Mouse (Mus musculus) cerebellum, adult 18-20 months (tissue): Measurements from ENCODE around the gene Myod1.

ENCODE experiments used
- DNase-seq, 2 experiments: peaks; one replicate each; pipeline ENCODE4 v3.0.0; 2021

Myod1 gene

GRCm38 (mm10) chr7:46376172-46377007 lies at the start of gene Myod1:
Gene Myod1 (plus strand): TSS chr7:46376474.
- no peak for DNase-seq

- DNase-seq, result no peak
Measured at GRCm38 (mm10) chr7:46327896-46328295, 48.4 kb upstream of the Myod1 start.

- DNase-seq, result no peak
Measured at GRCm38 (mm10) chr7:46337397-46337796, 38.9 kb upstream of the Myod1 start.

GRCm38 (mm10) chr7:46339818-46340217 lies 36.5 kb upstream of the Myod1 start:
- DNase-seq, result no peak

DNA sequence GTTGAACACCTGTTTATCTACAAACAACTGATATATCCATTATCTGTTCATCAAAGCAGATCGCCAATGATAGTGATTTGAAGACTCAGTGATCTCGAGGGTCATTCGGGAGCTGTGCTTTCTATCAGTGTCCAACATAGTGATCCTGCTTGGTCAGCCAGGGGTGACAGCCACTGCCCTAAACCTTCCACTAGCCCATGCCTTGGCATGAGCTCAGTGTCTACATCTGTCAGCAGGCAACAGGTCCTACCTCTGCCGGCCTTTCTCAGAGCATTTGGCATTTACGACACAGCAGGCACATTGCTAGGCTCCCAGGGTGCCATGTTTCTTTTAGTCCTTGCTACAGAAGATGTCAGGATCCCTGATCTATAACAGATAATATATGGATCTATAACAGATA lies 36.0 kb upstream of the Myod1 start:
- DNase-seq, result no peak

DNA sequence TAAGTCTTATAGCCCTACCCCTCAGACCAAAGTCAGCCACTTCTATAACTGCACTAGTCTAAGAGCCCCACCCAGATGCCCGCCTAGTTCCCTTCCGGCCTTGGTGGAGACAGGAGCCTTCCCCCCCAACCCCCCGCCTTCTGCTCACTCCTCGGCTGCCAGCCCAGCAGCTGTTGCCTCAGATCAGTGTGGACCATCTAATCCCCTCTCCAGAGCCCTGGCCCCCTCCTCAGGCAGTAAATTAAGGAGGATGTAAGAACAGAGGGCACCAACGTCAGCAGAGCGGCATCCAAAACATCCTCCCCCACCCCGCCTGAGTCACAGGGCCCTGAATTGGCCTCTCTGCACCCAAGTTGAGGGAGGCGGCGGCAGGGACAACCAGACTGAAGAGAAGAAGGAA lies 34.8 kb upstream of the Myod1 start:
- no peak for DNase-seq

DNA sequence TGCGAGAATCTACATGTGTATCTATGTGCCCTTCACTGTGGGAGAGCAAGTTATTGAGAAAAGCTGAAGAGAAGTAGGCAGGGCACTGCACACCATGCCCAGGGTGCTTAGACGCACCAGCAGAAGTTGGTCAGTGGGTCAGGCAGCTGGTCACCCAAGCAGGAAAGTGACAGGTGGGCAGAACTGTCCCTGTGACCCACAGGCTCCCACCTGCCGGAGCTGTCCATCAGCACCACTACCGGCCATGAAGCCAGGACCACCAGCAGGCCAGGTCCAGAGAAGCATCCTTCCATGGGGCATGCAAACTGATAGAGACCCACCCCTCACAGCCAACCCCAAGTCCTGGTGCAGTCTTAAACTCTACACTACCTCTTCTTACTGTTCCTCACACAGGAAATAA lies 28.6 kb upstream of the Myod1 start:
- no peak for DNase-seq

DNA sequence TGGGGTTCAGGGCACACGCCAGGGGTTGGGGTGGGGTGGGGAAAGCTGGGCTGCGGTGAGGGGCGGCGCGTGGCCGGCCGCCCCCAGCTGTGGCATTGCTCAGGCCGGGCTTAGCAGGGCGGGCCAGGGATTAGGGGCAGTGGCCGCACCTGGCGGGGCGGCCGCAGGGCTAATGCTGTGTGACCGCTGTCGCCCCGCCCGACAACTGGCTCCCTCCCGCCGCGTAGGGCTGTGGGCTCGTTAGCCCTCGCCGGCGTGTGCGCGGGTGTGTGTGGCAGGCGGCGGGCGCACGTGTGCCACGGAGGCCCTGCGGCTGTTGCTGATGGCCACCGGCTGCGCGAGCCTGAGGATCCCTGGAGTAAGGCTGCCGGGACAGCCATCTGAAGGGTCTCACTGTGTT lies 27.5 kb upstream of the Myod1 start:
- DNase-seq, result no peak

DNA sequence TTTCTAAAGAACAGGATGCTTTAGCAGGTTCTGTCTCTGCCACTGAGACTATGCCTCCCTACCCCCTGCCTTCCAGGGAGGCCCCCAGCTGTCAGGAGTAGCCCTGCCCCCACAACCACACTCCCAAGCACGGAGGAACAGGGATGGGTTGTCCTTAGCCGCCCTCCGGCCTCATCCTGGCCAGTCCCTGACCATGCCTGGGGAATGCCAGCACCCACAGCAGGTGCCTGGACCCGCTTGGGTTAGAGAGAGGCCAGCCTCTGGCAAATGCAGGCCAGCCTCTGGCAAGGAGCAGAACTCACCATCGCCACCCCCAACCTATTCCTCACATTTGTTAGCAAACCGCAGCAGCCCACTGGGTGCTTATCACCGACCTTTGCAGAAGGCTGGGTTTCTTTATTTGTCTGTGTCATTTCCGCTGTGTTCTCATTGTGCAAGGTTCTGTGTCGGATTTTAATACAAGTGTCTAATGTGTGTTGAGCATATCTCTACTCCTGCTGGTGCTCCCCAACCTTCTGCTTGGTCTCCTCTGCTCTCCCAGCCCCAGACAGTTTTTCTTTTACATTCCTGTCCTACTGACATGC lies 26.1 kb upstream of the Myod1 start:
- no peak for DNase-seq

DNA sequence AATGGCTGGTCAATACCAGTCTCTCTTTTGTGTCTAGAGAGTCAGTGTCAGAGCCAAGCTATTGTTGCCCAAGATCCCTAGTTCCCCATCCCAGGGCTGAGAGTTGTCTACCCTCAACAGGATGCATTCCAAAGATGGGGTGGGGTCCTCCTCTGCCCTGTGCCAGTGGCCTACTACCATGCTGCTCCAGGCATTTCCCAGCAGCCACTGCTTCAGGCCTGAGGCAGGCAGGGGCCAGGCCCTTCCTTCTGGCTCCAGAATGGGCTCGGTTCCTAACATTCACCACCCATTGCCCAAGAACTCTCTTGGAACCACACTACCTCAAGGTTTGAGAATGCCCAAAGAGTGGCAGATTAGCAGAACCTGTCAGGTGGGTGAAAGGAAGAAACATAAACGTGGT lies 23.5 kb upstream of the Myod1 start:
- DNase-seq, result no peak

GRCm38 (mm10) chr7:46353216-46353615 lies 23.1 kb upstream of the Myod1 start:
- no peak for DNase-seq

DNA sequence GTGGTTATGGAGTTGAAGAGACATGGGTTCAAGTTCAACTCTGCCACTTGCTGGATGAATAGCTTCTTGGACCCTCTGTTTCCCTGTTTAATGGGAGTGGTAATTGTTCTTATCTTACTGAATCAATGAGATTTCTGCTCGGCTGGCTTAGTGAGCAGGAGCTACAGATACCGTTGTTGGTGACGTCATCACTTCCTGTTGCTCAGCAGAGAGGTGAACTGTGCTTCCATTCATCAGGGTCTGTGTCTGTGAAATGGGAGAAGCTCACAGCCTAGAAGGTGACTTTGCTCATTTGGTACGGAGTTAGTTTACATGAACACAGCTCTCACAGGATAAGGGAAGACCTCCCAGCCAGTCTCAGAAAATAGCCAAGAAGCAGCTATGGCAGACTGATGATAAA lies 22.4 kb upstream of the Myod1 start:
- no peak for DNase-seq

- no peak for DNase-seq
Measured at GRCm38 (mm10) chr7:46361776-46362175, 14.5 kb upstream of the Myod1 start.

- no peak for DNase-seq
Measured at GRCm38 (mm10) chr7:46364154-46364553, 12.1 kb upstream of the Myod1 start.

DNA sequence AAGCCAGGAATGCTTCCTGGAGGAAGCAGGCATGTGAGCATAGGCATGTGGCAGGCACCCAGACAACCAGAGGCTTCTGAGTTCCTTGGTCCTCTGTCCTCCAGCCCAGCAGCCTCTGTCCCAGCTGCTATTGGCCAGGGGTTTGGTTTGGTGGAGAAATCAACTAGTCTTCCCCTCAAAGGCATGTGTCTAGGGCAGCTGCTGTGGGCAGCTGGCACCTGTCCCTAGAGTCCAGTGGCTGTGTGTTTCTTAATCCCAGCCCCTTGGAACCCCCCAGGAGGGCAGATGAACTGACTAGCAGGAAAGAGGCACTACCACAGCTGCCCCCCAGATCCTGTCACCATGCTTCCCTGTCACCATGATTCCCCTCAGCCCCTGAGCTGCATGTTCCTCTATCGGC lies 10.5 kb upstream of the Myod1 start:
- DNase-seq, result no peak

DNA sequence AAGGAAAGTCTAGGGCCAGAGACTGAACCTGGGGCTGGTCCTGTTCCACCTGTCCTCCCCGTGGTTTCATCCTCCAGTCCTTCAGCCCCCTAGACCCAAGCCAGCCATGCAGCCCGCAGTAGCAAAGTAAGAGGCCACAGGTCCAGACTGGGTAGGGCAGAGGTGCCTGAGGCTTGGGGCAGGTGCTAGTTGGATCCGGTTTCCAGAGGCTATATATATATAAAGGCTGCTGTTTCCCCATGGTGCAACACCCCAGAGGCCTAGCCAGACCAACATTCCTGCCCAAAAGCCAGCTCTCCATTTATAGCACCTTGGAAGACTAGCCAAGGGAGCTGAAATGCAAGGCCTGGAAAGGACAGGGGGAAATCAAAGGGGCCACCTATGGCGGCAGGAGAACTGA lies 5.2 kb upstream of the Myod1 start:
- DNase-seq, result no peak

DNA sequence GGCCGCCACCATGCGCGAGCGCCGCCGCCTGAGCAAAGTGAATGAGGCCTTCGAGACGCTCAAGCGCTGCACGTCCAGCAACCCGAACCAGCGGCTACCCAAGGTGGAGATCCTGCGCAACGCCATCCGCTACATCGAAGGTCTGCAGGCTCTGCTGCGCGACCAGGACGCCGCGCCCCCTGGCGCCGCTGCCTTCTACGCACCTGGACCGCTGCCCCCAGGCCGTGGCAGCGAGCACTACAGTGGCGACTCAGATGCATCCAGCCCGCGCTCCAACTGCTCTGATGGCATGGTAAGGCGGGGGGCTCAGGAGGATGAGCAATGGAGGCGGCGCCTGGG lies 703 bp downstream of the Myod1 start:
- DNase-seq, result no peak

GRCm38 (mm10) chr7:46378123-46378522 lies 1.8 kb downstream of the Myod1 start:
- DNase-seq, result peak; percentile 62 to 67

- peak; percentile 50 to 61 for DNase-seq
Measured at GRCm38 (mm10) chr7:46378983-46379382, 2.7 kb downstream of the Myod1 start.

DNA sequence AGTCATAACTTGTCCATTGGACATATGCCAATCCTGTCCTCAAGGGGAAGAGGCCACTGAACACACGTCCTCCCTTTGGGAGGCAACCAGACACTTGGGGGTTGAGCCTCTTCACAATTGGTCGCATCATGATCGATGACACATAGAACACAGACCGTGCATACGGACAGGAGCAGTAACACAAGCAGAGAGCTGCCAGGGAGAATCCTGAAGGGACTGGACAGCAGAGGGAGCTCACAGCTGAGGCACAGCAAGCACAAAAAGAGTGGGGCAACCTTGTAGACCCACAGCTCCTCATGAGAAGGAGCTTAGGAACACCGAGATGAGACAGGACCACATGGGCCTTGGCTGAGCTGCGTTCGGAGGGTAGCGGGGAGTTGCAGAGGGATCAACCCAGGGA lies 4.4 kb downstream of the Myod1 start:
- DNase-seq, result peak; percentile 45 to 56

DNA sequence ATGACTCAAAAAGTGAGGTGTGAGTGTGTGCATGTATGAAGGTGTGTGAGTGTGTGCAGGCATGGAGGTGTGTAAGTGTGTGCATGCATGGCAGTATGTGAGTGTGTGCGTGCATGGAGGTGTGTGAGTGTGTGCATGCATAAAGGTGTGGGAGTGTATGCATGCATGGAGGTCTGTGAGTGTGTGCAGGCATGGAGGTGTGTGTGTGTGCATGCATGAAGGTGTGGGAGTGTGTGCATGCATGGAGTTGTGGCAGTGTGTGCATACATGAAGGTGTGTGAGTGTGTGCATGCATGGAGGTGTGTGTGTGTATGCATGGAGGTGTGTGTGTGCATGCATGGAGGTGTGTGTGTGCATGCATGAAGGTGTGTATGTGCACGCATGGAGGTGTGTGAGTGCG lies 11.2 kb downstream of the Myod1 start:
- no peak for DNase-seq

DNA sequence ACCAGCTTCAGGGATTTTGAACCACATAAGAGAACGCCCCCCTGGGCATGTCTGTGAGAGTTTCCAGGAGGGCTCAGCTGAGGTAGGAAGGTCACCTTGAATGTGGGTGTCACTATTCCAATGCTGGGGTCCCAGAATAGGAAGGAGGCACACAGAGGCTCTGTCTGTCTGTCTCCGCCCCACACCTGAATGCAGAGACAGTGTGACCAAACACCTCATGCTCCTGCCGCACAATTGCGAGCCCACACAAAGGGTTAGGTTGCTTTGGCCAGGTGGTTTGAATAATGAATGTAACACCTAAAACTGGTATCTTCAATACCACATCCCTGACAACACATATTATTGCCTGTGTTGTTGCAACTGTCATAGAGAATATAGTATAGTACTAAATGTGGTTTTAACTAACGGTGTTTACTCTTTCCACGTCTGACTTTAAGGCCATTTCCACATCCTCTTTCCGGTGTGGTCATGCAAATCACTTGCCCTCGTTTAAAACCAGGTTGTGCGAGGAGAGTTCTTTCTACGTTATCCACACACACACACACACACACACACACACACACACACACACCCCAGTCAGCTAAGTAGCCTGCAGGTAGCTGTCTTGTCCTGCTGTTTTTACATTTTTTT lies 13.3 kb downstream of the Myod1 start:
- no peak for DNase-seq

DNA sequence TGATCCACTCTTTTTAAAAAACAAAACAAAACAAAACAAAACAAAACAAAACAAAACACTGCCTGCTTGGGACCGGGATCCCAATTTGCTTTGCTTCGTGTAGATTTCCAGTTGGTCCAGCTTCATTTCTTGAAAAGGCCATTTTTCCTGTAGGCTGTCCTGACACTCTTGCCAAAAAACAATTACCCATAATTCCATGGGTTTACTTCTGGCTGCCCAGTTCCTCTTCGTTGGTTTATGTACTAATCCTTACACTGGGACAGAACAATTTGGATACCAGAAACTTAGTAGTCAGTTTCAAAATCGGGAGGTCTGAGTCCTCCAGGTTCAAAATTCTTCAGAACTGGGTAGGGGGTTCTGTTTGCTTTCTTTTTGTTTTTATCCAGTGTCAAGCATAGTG lies 14.0 kb downstream of the Myod1 start:
- DNase-seq, result no peak

DNA sequence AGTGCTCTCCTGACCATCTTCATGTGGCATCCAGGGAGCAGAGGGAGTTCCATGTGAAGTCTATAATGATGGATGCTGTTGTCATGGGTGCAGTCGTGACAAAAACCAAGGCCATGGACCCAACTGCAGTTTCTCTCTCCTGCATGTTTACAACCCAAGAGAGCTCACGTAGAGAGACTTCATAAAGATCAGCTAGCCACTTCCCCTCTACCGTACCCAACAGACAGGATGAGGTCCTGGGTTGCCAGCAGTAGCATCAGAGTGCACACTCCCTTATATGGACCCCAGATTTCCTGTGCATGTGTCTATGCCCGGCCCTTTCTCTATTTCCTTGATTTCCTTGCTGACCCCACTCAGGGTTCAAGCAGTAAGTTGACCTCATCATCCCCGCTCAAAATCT lies 15.4 kb downstream of the Myod1 start:
- no peak for DNase-seq
